ENCODE assay signal across 8 mouse cellular contexts in genomic region chr1:156630965-156631364, GRCm38 (mm10). TPM values are rescaled to one million over a fixed set of nuclear protein-coding genes. Genes with fewer than 3 reads are reported as not detected.
DNase-seq lines count a peak whose midpoint lies in the region; ATAC-seq and TF ChIP-seq lines count a peak whose summit lies in the region.

No protein-coding gene starts in this region.

- no peak for DNase-seq in cerebellum, adult 2 months
- DNase-seq in cerebellum, adult 9-10 months, result no peak
- no peak for DNase-seq in liver, adult 2 months (ENCODE audit: extremely low read depth, low read depth, low spot score)
- no peak for DNase-seq in liver, embryonic 11.5 days (ENCODE audit: low spot score)
- no peak for DNase-seq in Patski (ENCODE audit: low read depth, low spot score)
- no peak for DNase-seq in adrenal gland, postnatal 10 days
- DNase-seq in urinary bladder, postnatal 36 days (ENCODE audit: low spot score in 2 of 2), result no peak

- no peaks in the 10 kb centered on the region for H3K79me2 ChIP-seq in liver, adult 2 months (ENCODE audit: control insufficient read depth, insufficient read depth, low read length)

- no peak for TF ChIP-seq POLR2A in cerebellum, adult 2 months (IDR thresholded peaks at IDR 0.05; ENCODE audit: borderline replicate concordance, insufficient read depth, low read length)
- TF ChIP-seq POLR2A in liver, adult 2 months (IDR thresholded peaks at IDR 0.05; ENCODE audit: extremely low read depth, insufficient read depth, low read length), result no peak
- no peak for TF ChIP-seq POLR2A in olfactory bulb, adult 2 months (IDR thresholded peaks at IDR 0.05; ENCODE audit: insufficient read depth, low read depth, low read length)

- H3K4me2 ChIP-seq in liver, embryonic 11.5 days, result no peak overlapping the region

- in situ Hi-C loops in Patski (cut with MboI; ENCODE audit: low pct_unique_long_range_greater_than_20kb), result loop anchor here (5.0 to 10.0 kb wide), 3 partner anchors 49 to 186 kb away; no protein-coding TSS in a partner anchor

- POLR2A ChIA-PET in Patski (lab: Charles Lee), result no interaction called here

- no peak overlapping the region for H3K4me3 ChIP-seq in cerebellum, adult 2 months (replicated peaks; ENCODE audit: insufficient read depth, low read depth, low read length)
- no peak overlapping the region for H3K4me3 ChIP-seq in liver, adult 2 months (ENCODE audit: insufficient read depth, low read depth, low read length)
- H3K4me3 ChIP-seq in liver, embryonic 11.5 days (ENCODE audit: low read depth, low read length), result no peak overlapping the region
- H3K4me3 ChIP-seq in olfactory bulb, adult 2 months (ENCODE audit: insufficient read depth, low read depth, low read length), result no peak overlapping the region

- CTCF ChIA-PET in Patski (lab: Charles Lee), result interaction anchor here (0.7 to 1.9 kb wide), 6 partner anchors 14 to 67 kb away, joined by 3 to 6 read pairs (median 3); no protein-coding TSS in a partner anchor

- ATAC-seq in liver, embryonic 11.5 days (replicated peaks; ENCODE audit: low FRiP score), result no peak
- no peak for ATAC-seq in Patski

- H3K27ac ChIP-seq in cerebellum, adult 2 months (ENCODE audit: insufficient read depth, low read length), result no peak overlapping the region
- no peak overlapping the region for H3K27ac ChIP-seq in liver, adult 2 months (replicated peaks; ENCODE audit: insufficient read depth, low read depth, low read length)
- no peak overlapping the region for H3K27ac ChIP-seq in liver, embryonic 11.5 days (ENCODE audit: low read depth, low read length)
- peak overlapping the region; percentile 99 for H3K27ac ChIP-seq in olfactory bulb, adult 2 months (ENCODE audit: insufficient read depth, low read depth, low read length)

- no peaks in the 10 kb centered on the region for H3K9me3 ChIP-seq in liver, embryonic 11.5 days (ENCODE audit: control insufficient read depth, low read length)

- peak; percentile 28; the same call in 1 of the 2 replicates for TF ChIP-seq CTCF in cerebellum, adult 2 months (IDR thresholded peaks at IDR 0.05; ENCODE audit: borderline replicate concordance, insufficient read depth, low read depth, low read length)
- TF ChIP-seq CTCF in liver, adult 2 months (IDR thresholded peaks at IDR 0.05; ENCODE audit: low read depth, low read length), result peak; percentile 36; the same call in 1 of the 2 replicates
- peak; percentile 57 for TF ChIP-seq CTCF in Patski (IDR thresholded peaks at IDR 0.05)
- no peak for TF ChIP-seq CTCF in olfactory bulb, adult 2 months (IDR thresholded peaks at IDR 0.05; ENCODE audit: insufficient read depth, low read depth, low read length)

- H3K36me3 ChIP-seq in liver, adult 2 months (ENCODE audit: control insufficient read depth, insufficient read depth, low read length), result peaks cover 16% of the 10 kb centered on the region
- peaks cover 24% of the 10 kb centered on the region for H3K36me3 ChIP-seq in liver, embryonic 11.5 days (ENCODE audit: control insufficient read depth, insufficient read depth, low read length)

- no peaks in the 10 kb centered on the region; the same call in 1 of the 2 replicates for H3K4me1 ChIP-seq in cerebellum, adult 2 months (ENCODE audit: control insufficient read depth, insufficient read depth, low read length)
- no peaks in the 10 kb centered on the region for H3K4me1 ChIP-seq in liver, adult 2 months (ENCODE audit: control insufficient read depth, insufficient read depth, low read length)
- H3K4me1 ChIP-seq in liver, embryonic 11.5 days (replicated peaks; ENCODE audit: control insufficient read depth, insufficient read depth, low read length), result no peaks in the 10 kb centered on the region
- peaks cover 11% of the 10 kb centered on the region for H3K4me1 ChIP-seq in olfactory bulb, adult 2 months (ENCODE audit: control insufficient read depth, insufficient read depth, low read length)

- no peak overlapping the region for H3K9ac ChIP-seq in liver, adult 2 months (ENCODE audit: low read depth, low read length)
- H3K9ac ChIP-seq in liver, embryonic 11.5 days (ENCODE audit: low read depth, low read length), result no peak overlapping the region

- H3K27me3 ChIP-seq in cerebellum, adult 2 months (ENCODE audit: control insufficient read depth, insufficient read depth, low read length), result no peaks in the 10 kb centered on the region
- H3K27me3 ChIP-seq in liver, adult 2 months (ENCODE audit: control insufficient read depth, insufficient read depth, low read length), result no peaks in the 10 kb centered on the region
- no peaks in the 10 kb centered on the region for H3K27me3 ChIP-seq in liver, embryonic 11.5 days (replicated peaks; ENCODE audit: control insufficient read depth, insufficient read depth, low read length)
- no peaks in the 10 kb centered on the region for H3K27me3 ChIP-seq in Patski

RNA-seq across cellular contexts. Expression of gene Tor3a, which starts 43.2 kb away (rescaled TPM):
- polyA plus RNA-seq in cerebellum, adult 2 months (2012; rRNA removed), result 6.1 and 6.5 TPM in 2 replicates
- 3.9 and 4.6 TPM in 2 replicates for total RNA-seq in liver, adult 2 months (2014; rRNA removed)
- polyA plus RNA-seq in liver, adult 2 months (2012; rRNA removed), result 4.4 and 9.3 TPM in 2 replicates
- 4.0 and 4.3 TPM in 2 replicates for polyA plus RNA-seq in liver, embryonic 11.5 days (2014; fragmentation: Nextera tagmentation; extraction: Ambion mirVana)
- polyA plus RNA-seq in Patski (2021), result 29.5 TPM
- not detected in 2 replicates for polyA plus RNA-seq in olfactory bulb, adult 2 months (2012; ENCODE audit: insufficient read depth, insufficient read length, low replicate concordance, missing spikeins)
- 10 to 100 TPM; 11.6 to 15.3 TPM for total RNA-seq in adrenal gland, postnatal 10 days (2021)
